Comparison of ENCODE assay signal across 7 mouse cellular contexts in the genomic region with DNA sequence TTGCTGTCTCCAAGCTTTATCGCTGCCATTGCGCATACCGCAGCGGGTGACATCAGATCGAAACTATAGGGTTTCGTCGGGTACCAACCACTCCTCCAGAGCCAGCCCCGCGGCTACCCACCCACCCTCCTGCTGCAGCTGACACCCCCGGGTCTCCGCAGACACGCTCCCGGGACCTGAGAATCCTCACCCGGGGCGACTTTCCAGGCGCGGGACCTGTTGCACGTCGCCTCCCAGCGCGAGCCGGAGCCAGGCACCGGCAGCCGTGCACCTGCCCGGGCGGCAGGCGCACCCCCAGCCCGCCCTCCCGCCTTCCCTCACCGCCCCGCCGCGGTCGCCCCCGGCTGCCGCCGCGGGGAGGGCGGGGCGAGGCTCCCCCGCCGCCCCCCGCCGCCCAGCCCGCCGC.
DNase-seq lines count a peak whose midpoint lies in the region; ATAC-seq and TF ChIP-seq lines count a peak whose summit lies in the region.

No protein-coding gene starts in this region.

- ATAC-seq in forebrain, postnatal 0 days, result peak; percentile 51

- no peaks in the 10 kb centered on the region for H3K36me3 ChIP-seq in forebrain, postnatal 0 days (ENCODE audit: insufficient read depth)

- H3K4me3 ChIP-seq in forebrain, postnatal 0 days (ENCODE audit: low read depth, low read length), result peak overlapping the region; percentile 81

- peak overlapping the region; percentile 74 for H3K27ac ChIP-seq in forebrain, postnatal 0 days (ENCODE audit: low read depth, low read length)

- 0% methylated on average over 38 of the region's 46 CpGs for WGBS in forebrain, postnatal 0 days

- peaks cover 7% of the 10 kb centered on the region; the same call in 1 of the 2 replicates for H3K4me1 ChIP-seq in forebrain, postnatal 0 days (ENCODE audit: insufficient read depth)

- H3K4me2 ChIP-seq in forebrain, postnatal 0 days (ENCODE audit: low read depth), result peak overlapping the region; percentile 83

- DNase-seq in thymus, postnatal 0 days (ENCODE audit: low spot score), result peak; percentile 1
- DNase-seq in thymus, postnatal 25 days, result no peak
- DNase-seq in brain, adult 2 months (ENCODE audit: low read depth, low spot score), result peak; percentile 45
- peak; percentile 27 for DNase-seq in forebrain, postnatal 0 days
- DNase-seq in kidney, adult 9 months, result peak; percentile 31
- peak; percentile 37 for DNase-seq in lung, postnatal 14 days
- DNase-seq in frontal cortex, postnatal 25 days (ENCODE audit: low spot score in 2 of 2), result no peak

- H3K9ac ChIP-seq in forebrain, postnatal 0 days, result peak overlapping the region; percentile 66

- TF ChIP-seq CTCF in forebrain, postnatal 0 days (IDR thresholded peaks at IDR 0.05; ENCODE audit: low read depth), result no peak

- no peaks in the 10 kb centered on the region for H3K9me3 ChIP-seq in forebrain, postnatal 0 days (ENCODE audit: low read length)

- no peaks in the 10 kb centered on the region for H3K27me3 ChIP-seq in forebrain, postnatal 0 days (ENCODE audit: insufficient read depth, low read length)

Comparison
In these comparisons a context has a peak if more than half of its experiments do, and no peak if none do; other contexts are left out.
1. DNase-seq: peak in thymus, postnatal 0 days (single experiment), brain, adult 2 months (single experiment), forebrain, postnatal 0 days (single experiment), kidney, adult 9 months (single experiment) and lung, postnatal 14 days (single experiment); none in thymus, postnatal 25 days (single experiment) and frontal cortex, postnatal 25 days (0 of 2).